Mouse (Mus musculus): ENCODE data around the gene Fchsd2. TPM values are rescaled to one million over a fixed set of nuclear protein-coding genes. Genes with fewer than 3 reads are reported as not detected.

The Fchsd2 gene
- polyA plus RNA-seq, 1 experiment from 2014 or later: 33.2 TPM

DNA sequence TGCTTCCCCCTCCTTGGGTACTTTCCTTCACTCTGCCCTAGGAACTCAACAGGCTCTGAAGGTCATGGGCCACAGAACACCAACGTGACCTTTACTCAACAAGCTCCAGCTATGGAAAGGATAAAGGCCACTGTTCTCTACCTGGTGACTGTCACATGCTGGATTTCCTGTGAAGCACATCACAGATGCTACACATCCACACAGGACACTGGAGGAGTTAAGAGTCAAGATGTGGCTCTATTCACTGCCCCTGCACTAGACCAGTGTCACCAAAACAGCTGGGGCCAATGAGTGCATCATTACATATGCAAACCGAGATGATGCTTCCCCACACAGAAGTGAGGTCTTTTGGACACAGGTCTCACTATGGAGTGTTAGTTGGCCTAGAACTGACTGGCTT lies 25.1 kb upstream of the Fchsd2 start:
- 80% methylated on average over 2 of the region's 2 CpGs for WGBS
- no peak for ATAC-seq (replicated peaks; ENCODE audit: low FRiP score)
- DNase-seq (ENCODE audit: low spot score): no peak
- Histone ChIP-seq H3K9ac (ENCODE audit: low read length) (no peak overlapping the region), H3K4me1 (replicated peaks; ENCODE audit: control insufficient read depth, insufficient read depth, low read length) (no peaks in the 10 kb centered on the region), H3K4me2 (ENCODE audit: low read depth, low read length, severe bottlenecking) (no peak overlapping the region), H3K9me3 (ENCODE audit: control insufficient read depth, low read length) (no peaks in the 10 kb centered on the region), H3K36me3 (ENCODE audit: control insufficient read depth, insufficient read depth, low read length) (no peaks in the 10 kb centered on the region), H3K27me3 (ENCODE audit: control insufficient read depth, insufficient read depth, low read length) (no peaks in the 10 kb centered on the region), H3K4me3 (ENCODE audit: low read depth, low read length) (no peak overlapping the region), H3K27ac (ENCODE audit: low read depth, low read length) (no peak overlapping the region)

- Histone ChIP-seq H3K4me3 (ENCODE audit: low read depth, low read length) (no peak overlapping the region), H3K36me3 (ENCODE audit: control insufficient read depth, insufficient read depth, low read length) (no peaks in the 10 kb centered on the region), H3K27me3 (ENCODE audit: control insufficient read depth, insufficient read depth, low read length) (no peaks in the 10 kb centered on the region), H3K4me1 (replicated peaks; ENCODE audit: control insufficient read depth, insufficient read depth, low read length) (no peaks in the 10 kb centered on the region), H3K4me2 (ENCODE audit: low read depth, low read length, severe bottlenecking) (no peak overlapping the region), H3K9ac (ENCODE audit: low read length) (no peak overlapping the region), H3K9me3 (ENCODE audit: control insufficient read depth, low read length) (no peaks in the 10 kb centered on the region), H3K27ac (ENCODE audit: low read depth, low read length) (no peak overlapping the region)
- ATAC-seq (replicated peaks; ENCODE audit: low FRiP score) (no peak), DNase-seq (ENCODE audit: low spot score) (no peak)
- WGBS: 82% methylated on average over 6 of the region's 6 CpGs
These were observed 23.4 kb upstream of the Fchsd2 start for GRCm38 (mm10) chr7:101069271-101069670.

- Histone ChIP-seq H3K27me3 (ENCODE audit: control insufficient read depth, insufficient read depth, low read length) (no peaks in the 10 kb centered on the region), H3K4me2 (ENCODE audit: low read depth, low read length, severe bottlenecking) (no peak overlapping the region), H3K9me3 (ENCODE audit: control insufficient read depth, low read length) (no peaks in the 10 kb centered on the region), H3K9ac (ENCODE audit: low read length) (no peak overlapping the region), H3K36me3 (ENCODE audit: control insufficient read depth, insufficient read depth, low read length) (no peaks in the 10 kb centered on the region), H3K4me3 (ENCODE audit: low read depth, low read length) (no peak overlapping the region), H3K27ac (ENCODE audit: low read depth, low read length) (no peak overlapping the region), H3K4me1 (replicated peaks; ENCODE audit: control insufficient read depth, insufficient read depth, low read length) (no peaks in the 10 kb centered on the region)
- 58% methylated on average over 4 of the region's 4 CpGs for whole genome bisulfite sequencing
- DNase-seq (ENCODE audit: low spot score) (no peak), ATAC-seq (replicated peaks; ENCODE audit: low FRiP score) (no peak)
These were observed 22.3 kb upstream of the Fchsd2 start for GRCm38 (mm10) chr7:101070406-101070805.

GRCm38 (mm10) chr7:101071020-101071419 lies 21.6 kb upstream of the Fchsd2 start:
- no peaks in the 10 kb centered on the region for H3K27me3 ChIP-seq (ENCODE audit: control insufficient read depth, insufficient read depth, low read length)
- H3K9ac ChIP-seq (ENCODE audit: low read length): no peak overlapping the region
- H3K4me1 ChIP-seq (replicated peaks; ENCODE audit: control insufficient read depth, insufficient read depth, low read length): no peaks in the 10 kb centered on the region
- H3K27ac ChIP-seq (ENCODE audit: low read depth, low read length): no peak overlapping the region
- 56% methylated on average over 6 of the region's 6 CpGs for WGBS
- no peak overlapping the region for H3K4me2 ChIP-seq (ENCODE audit: low read depth, low read length, severe bottlenecking)
- no peaks in the 10 kb centered on the region for H3K36me3 ChIP-seq (ENCODE audit: control insufficient read depth, insufficient read depth, low read length)
- H3K4me3 ChIP-seq (ENCODE audit: low read depth, low read length): no peak overlapping the region
- no peak for ATAC-seq (replicated peaks; ENCODE audit: low FRiP score)
- DNase-seq (ENCODE audit: low spot score): no peak
- no peaks in the 10 kb centered on the region for H3K9me3 ChIP-seq (ENCODE audit: control insufficient read depth, low read length)

DNA sequence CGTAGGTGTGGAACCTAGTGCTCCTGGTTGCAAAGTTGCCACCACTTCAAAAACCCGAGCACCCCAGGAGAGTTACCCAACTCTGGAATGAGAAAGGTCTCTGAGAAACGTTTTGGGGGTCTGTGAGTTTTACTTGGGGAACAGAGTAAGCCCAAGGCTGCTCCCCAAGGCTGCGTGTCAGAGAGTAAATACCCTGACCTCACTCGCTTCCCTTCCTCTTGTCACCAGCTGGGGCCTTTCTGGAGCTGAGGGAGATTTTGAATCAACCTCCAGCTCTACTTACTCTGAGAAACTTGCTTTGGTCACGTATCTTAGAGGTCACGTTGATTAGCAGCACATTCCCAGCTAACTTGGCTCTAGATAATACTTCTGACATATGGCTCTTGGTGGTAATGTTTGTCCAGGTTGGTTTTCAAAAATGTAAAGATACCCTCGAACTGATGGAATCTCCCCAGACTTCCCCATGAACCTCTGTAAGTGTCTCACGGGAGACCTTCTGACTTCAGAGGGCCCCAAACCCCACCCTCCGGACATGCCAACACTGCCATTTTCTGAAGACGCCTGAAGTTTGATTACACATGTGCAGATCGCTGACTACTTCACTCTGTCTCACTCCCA lies 20.4 kb upstream of the Fchsd2 start:
- DNase-seq (ENCODE audit: low spot score) (no peak), ATAC-seq (replicated peaks; ENCODE audit: low FRiP score) (no peak)
- no peaks in the 10 kb centered on the region for H3K9me3 ChIP-seq (ENCODE audit: control insufficient read depth, low read length)
- H3K9ac ChIP-seq (ENCODE audit: low read length): no peak overlapping the region
- H3K27ac ChIP-seq (ENCODE audit: low read depth, low read length): no peak overlapping the region
- no peaks in the 10 kb centered on the region for H3K4me1 ChIP-seq (replicated peaks; ENCODE audit: control insufficient read depth, insufficient read depth, low read length)
- H3K27me3 ChIP-seq (ENCODE audit: control insufficient read depth, insufficient read depth, low read length): no peaks in the 10 kb centered on the region
- H3K4me2 ChIP-seq (ENCODE audit: low read depth, low read length, severe bottlenecking): no peak overlapping the region
- H3K4me3 ChIP-seq (ENCODE audit: low read depth, low read length): no peak overlapping the region
- H3K36me3 ChIP-seq (ENCODE audit: control insufficient read depth, insufficient read depth, low read length): no peaks in the 10 kb centered on the region
- 86% methylated on average over 12 of the region's 12 CpGs for WGBS

GRCm38 (mm10) chr7:101074170-101074767 lies 18.4 kb upstream of the Fchsd2 start:
- no peak overlapping the region for H3K9ac ChIP-seq (ENCODE audit: low read length)
- H3K9me3 ChIP-seq (ENCODE audit: control insufficient read depth, low read length): no peaks in the 10 kb centered on the region
- no peaks in the 10 kb centered on the region for H3K27me3 ChIP-seq (ENCODE audit: control insufficient read depth, insufficient read depth, low read length)
- ATAC-seq (replicated peaks; ENCODE audit: low FRiP score) (no peak), DNase-seq (ENCODE audit: low spot score) (no peak)
- no peaks in the 10 kb centered on the region for H3K36me3 ChIP-seq (ENCODE audit: control insufficient read depth, insufficient read depth, low read length)
- WGBS: 79% methylated on average over 8 of the region's 8 CpGs
- H3K4me1 ChIP-seq (replicated peaks; ENCODE audit: control insufficient read depth, insufficient read depth, low read length): no peaks in the 10 kb centered on the region
- H3K4me2 ChIP-seq (ENCODE audit: low read depth, low read length, severe bottlenecking): no peak overlapping the region
- H3K4me3 ChIP-seq (ENCODE audit: low read depth, low read length): no peak overlapping the region
- H3K27ac ChIP-seq (ENCODE audit: low read depth, low read length): no peak overlapping the region

DNA sequence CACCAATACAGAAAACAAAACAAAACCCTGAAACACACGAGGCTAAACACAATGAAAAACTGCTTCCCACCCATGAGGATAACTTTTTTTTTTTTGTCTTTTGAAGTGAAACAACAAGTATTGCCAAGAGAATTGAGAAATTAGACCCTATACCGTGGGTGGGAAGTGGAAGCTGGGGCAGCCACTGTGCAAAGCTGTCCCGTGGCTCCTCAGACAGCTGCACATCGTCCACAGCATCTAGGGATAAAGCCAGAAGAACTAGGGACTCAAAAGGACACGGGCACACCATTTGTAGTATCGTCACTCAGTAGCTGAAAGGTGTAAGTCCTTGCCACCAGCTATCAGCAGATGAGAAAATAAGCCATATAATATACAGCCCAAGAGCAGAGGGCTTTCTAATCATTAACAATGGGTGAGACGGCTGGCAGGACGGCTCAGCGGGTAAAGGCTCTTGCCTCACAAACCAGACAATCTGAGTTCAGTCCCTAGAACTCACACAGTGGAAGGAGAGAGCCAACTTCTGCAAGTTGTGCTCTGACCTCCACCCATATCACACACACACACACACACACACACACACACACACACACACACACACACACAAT lies 9.0 kb upstream of the Fchsd2 start:
- Histone ChIP-seq H3K9me3 (ENCODE audit: control insufficient read depth, low read length) (no peaks in the 10 kb centered on the region), H3K4me3 (ENCODE audit: low read depth, low read length) (no peak overlapping the region), H3K27me3 (ENCODE audit: control insufficient read depth, insufficient read depth, low read length) (no peaks in the 10 kb centered on the region), H3K4me1 (replicated peaks; ENCODE audit: control insufficient read depth, insufficient read depth, low read length) (no peaks in the 10 kb centered on the region), H3K36me3 (ENCODE audit: control insufficient read depth, insufficient read depth, low read length) (no peaks in the 10 kb centered on the region), H3K9ac (ENCODE audit: low read length) (no peak overlapping the region), H3K4me2 (ENCODE audit: low read depth, low read length, severe bottlenecking) (no peak overlapping the region), H3K27ac (ENCODE audit: low read depth, low read length) (no peak overlapping the region)
- no peak for ATAC-seq (replicated peaks; ENCODE audit: low FRiP score)
- no peak for DNase-seq (ENCODE audit: low spot score)
- 75% methylated on average over 9 of the region's 9 CpGs for WGBS

DNA sequence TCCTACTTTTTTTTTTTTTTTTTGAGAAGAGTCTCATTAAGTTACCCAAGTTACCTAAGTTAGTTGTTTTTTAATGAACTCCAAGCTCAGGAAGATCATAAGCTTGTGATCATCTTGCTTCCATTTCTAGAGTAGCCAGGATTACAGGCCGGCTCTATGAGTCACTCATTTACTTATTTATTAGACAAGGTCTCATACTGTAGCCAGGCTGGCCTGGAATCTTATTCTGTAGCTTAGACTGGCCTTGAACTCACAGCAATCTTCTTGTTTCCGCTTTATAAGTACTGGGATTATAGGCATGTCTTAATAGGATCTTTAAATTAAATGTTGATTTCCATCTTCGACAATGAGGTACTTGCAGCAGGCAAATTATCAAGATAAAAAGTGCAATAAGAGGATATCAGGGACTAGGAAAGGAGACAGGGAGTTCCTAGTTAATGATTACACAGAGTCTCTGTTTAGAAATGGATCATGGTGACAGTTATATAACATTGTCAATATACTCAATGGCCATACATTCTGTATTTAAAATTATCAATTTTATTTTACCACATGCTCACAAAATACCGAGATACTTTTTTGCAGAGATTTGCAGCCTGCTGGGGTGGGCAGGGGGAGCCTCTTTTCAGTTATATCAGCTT lies 7.7 kb upstream of the Fchsd2 start:
- no peaks in the 10 kb centered on the region for H3K9me3 ChIP-seq (ENCODE audit: control insufficient read depth, low read length)
- no peak overlapping the region for H3K4me3 ChIP-seq (ENCODE audit: low read depth, low read length)
- no peak overlapping the region for H3K27ac ChIP-seq (ENCODE audit: low read depth, low read length)
- H3K27me3 ChIP-seq (ENCODE audit: control insufficient read depth, insufficient read depth, low read length): no peaks in the 10 kb centered on the region
- DNase-seq (ENCODE audit: low spot score) (no peak), ATAC-seq (replicated peaks; ENCODE audit: low FRiP score) (no peak)
- H3K9ac ChIP-seq (ENCODE audit: low read length): no peak overlapping the region
- WGBS: 87% methylated on average over 4 of the region's 4 CpGs
- no peak overlapping the region for H3K4me2 ChIP-seq (ENCODE audit: low read depth, low read length, severe bottlenecking)
- no peaks in the 10 kb centered on the region for H3K4me1 ChIP-seq (replicated peaks; ENCODE audit: control insufficient read depth, insufficient read depth, low read length)
- no peaks in the 10 kb centered on the region for H3K36me3 ChIP-seq (ENCODE audit: control insufficient read depth, insufficient read depth, low read length)
